Mouse (Mus musculus): ENCODE results near the gene Sult6b2. TPM values are rescaled to one million over a fixed set of nuclear protein-coding genes. Genes with fewer than 3 reads are reported as not detected.

Sult6b2 gene
- total and polyA plus RNA-seq, 3 experiments, result 0.16 TPM; not detected in 2

DNA sequence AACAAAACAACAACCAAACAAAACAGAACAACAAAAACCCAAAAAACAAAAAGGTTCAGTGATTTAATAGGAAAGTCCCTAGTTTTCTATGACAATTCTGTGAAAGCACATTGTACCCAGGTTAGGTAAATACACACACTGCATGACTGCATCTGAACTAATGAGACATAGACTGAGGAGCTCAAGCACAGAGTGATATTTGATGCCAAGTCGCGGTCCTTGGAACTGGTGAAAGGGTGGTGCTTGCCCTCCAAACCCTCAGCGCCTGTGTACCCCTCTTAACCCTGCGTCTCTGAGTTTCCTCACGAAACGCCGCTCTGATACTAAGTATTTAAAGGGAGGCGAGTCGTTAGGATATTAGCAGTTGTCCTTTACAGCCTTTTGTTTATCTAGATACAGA, 37.0 kb downstream of the Sult6b2 start:
- no peak overlapping the region for H3K4me3 ChIP-seq (ENCODE audit: low read depth, low read length)
- no peaks in the 10 kb centered on the region for H3K27me3 ChIP-seq (ENCODE audit: insufficient read depth, low read length)
- peaks cover 17% of the 10 kb centered on the region for H3K4me1 ChIP-seq (ENCODE audit: insufficient read depth, low read depth, low read length)
- peaks cover 96% of the 10 kb centered on the region for H3K36me3 ChIP-seq (replicated peaks)
- DNase-seq (ENCODE audit: low spot score), result no peak
- H3K9me3 ChIP-seq (replicated peaks), result no peaks in the 10 kb centered on the region
- no peak for ATAC-seq (ENCODE audit: extremely low read depth, insufficient number of reproducible peaks, low FRiP score, poor library complexity, severe bottlenecking)
- TF ChIP-seq POLR2AphosphoS5 (IDR thresholded peaks at IDR 0.05; ENCODE audit: insufficient replicate concordance, low read depth, low read length), result no peak

DNA sequence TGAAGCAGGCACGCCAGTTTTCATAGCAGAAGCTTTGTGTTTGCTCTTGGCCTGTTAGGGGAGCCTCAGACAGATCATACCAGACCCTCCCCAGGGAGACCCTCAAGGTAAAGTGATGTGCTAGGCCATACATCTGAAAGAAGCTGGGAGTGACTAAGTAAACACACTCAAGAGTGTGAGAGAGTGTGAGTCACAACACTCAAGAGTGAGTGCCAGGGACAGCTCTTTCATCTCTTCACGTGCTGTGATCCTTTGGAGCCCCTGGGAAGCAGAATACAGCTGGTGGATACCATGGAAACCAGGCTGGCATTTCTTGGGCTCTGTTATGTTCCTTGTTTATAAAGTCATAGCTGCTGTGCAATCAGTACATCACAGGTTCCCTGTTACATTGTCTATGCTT, 39.4 kb downstream of the Sult6b2 start:
- H3K36me3 ChIP-seq (replicated peaks), result peaks cover 99% of the 10 kb centered on the region

DNA sequence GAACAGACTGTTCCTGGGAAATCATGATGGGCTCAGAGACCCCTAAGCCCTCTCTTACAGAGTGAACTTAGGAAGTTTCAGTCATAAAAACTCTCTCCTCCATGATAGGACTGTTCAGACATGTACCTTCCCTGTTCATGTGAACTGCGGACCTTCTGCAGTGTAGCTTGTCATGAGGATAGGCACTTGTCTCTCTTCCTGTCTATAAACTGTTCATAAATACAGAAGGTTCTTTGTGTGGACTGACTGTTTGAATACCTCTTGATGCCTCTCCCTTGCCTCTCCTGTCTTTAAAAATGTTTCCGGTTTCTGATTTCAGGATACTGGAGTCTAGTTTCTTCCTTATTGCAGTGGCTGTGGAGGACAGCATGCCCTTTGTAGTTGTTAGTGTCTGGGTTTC, 44.7 kb downstream of the Sult6b2 start:
- H3K36me3 ChIP-seq (replicated peaks), result peaks cover 66% of the 10 kb centered on the region
- H3K9me3 ChIP-seq (replicated peaks), result no peaks in the 10 kb centered on the region
- TF ChIP-seq GATA1 (IDR thresholded peaks at IDR 0.05; ENCODE audit: borderline replicate concordance, low read length) (no peak), TAL1 (conservative IDR thresholded peaks at IDR 0.05; ENCODE audit: low read depth, low read length) (no peak), CTCF (IDR thresholded peaks at IDR 0.05; ENCODE audit: low read depth, low read length) (no peak), GATA2 (IDR thresholded peaks at IDR 0.05; ENCODE audit: borderline replicate concordance, low read depth, low read length) (no peak), POLR2AphosphoS5 (IDR thresholded peaks at IDR 0.05; ENCODE audit: insufficient replicate concordance, low read depth, low read length) (no peak)
- no peaks in the 10 kb centered on the region for H3K27me3 ChIP-seq (ENCODE audit: insufficient read depth, low read length)
- H3K4me1 ChIP-seq (ENCODE audit: insufficient read depth, low read depth, low read length), result peaks cover 55% of the 10 kb centered on the region
- no peak overlapping the region for H3K4me3 ChIP-seq (ENCODE audit: low read depth, low read length)
- DNase-seq (ENCODE audit: low spot score), result no peak
- ATAC-seq (ENCODE audit: extremely low read depth, insufficient number of reproducible peaks, low FRiP score, poor library complexity, severe bottlenecking), result no peak

More for the DNA sequence above, 39.4 kb downstream of the Sult6b2 start:
- H3K27me3 ChIP-seq (ENCODE audit: insufficient read depth, low read length), result no peaks in the 10 kb centered on the region
- ATAC-seq (ENCODE audit: extremely low read depth, insufficient number of reproducible peaks, low FRiP score, poor library complexity, severe bottlenecking) (no peak), DNase-seq (ENCODE audit: low spot score) (no peak)
- TF ChIP-seq POLR2AphosphoS5 (IDR thresholded peaks at IDR 0.05; ENCODE audit: insufficient replicate concordance, low read depth, low read length) (no peak), TAL1 (conservative IDR thresholded peaks at IDR 0.05; ENCODE audit: low read depth, low read length) (no peak), GATA2 (IDR thresholded peaks at IDR 0.05; ENCODE audit: borderline replicate concordance, low read depth, low read length) (no peak), CTCF (IDR thresholded peaks at IDR 0.05; ENCODE audit: low read depth, low read length) (no peak), GATA1 (IDR thresholded peaks at IDR 0.05; ENCODE audit: borderline replicate concordance, low read length) (no peak)
- H3K4me3 ChIP-seq (ENCODE audit: low read depth, low read length), result no peak overlapping the region
- H3K9me3 ChIP-seq (replicated peaks), result no peaks in the 10 kb centered on the region
- H3K4me1 ChIP-seq (ENCODE audit: insufficient read depth, low read depth, low read length), result peaks cover 29% of the 10 kb centered on the region

DNA sequence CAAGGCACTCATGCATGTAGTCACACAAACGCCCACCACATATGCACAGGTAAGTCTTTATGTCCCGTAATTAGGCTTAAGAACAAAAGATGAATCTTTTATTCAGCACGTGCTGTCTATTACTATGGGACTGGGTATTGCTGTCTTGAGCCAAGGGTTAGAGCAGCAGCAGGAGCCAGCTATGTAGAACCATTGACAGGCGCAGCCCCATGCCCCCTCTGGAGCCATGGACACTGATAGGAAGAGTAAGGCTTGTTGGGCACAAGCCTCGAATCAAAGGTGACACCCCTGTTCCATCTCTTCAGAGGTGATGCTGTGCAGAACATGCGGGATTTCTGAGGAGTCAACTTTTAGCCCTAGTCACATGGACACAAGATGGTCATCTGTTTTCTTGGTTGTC, 45.7 kb downstream of the Sult6b2 start:
- Histone ChIP-seq H3K4me3 (ENCODE audit: low read depth, low read length) (peak overlapping the region; percentile 84; the same call in 1 of the 2 replicates), H3K4me1 (ENCODE audit: insufficient read depth, low read depth, low read length) (peaks cover 64% of the 10 kb centered on the region), H3K27me3 (ENCODE audit: insufficient read depth, low read length) (no peaks in the 10 kb centered on the region), H3K9me3 (replicated peaks) (no peaks in the 10 kb centered on the region), H3K36me3 (replicated peaks) (peaks cover 56% of the 10 kb centered on the region)
- TF ChIP-seq GATA1 (IDR thresholded peaks at IDR 0.05; ENCODE audit: borderline replicate concordance, low read length) (no peak), GATA2 (IDR thresholded peaks at IDR 0.05; ENCODE audit: borderline replicate concordance, low read depth, low read length) (no peak), POLR2AphosphoS5 (IDR thresholded peaks at IDR 0.05; ENCODE audit: insufficient replicate concordance, low read depth, low read length) (no peak), CTCF (IDR thresholded peaks at IDR 0.05; ENCODE audit: low read depth, low read length) (no peak), TAL1 (conservative IDR thresholded peaks at IDR 0.05; ENCODE audit: low read depth, low read length) (no peak)
- DNase-seq (ENCODE audit: low spot score) (no peak), ATAC-seq (ENCODE audit: extremely low read depth, insufficient number of reproducible peaks, low FRiP score, poor library complexity, severe bottlenecking) (no peak)

DNA sequence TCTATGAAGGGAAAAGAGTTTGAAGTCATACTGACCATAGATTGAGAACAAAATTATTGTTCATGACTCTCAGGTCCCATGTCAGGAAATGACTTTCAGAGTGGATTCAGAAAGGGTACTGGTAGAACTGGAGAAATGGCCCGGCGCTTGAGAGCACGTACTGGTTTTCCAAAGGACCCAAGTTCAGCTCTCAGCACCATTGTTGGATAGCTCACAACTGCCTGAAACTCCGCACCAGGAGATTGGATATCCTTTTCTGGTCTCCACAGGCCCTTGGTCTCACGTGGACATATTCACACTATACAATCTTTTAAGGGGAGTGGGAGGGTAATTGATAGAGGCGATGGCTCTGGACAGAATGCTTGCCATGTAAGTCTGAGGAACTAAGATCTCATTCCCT, 46.3 kb downstream of the Sult6b2 start:
- TF ChIP-seq GATA1 (IDR thresholded peaks at IDR 0.05; ENCODE audit: borderline replicate concordance, low read length) (no peak), CTCF (IDR thresholded peaks at IDR 0.05; ENCODE audit: low read depth, low read length) (no peak), TAL1 (conservative IDR thresholded peaks at IDR 0.05; ENCODE audit: low read depth, low read length) (no peak), GATA2 (IDR thresholded peaks at IDR 0.05; ENCODE audit: borderline replicate concordance, low read depth, low read length) (no peak), POLR2AphosphoS5 (IDR thresholded peaks at IDR 0.05; ENCODE audit: insufficient replicate concordance, low read depth, low read length) (no peak)
- Histone ChIP-seq H3K9me3 (replicated peaks) (no peaks in the 10 kb centered on the region), H3K27me3 (ENCODE audit: insufficient read depth, low read length) (no peaks in the 10 kb centered on the region), H3K4me3 (ENCODE audit: low read depth, low read length) (peak overlapping the region; percentile 84), H3K36me3 (replicated peaks) (peaks cover 51% of the 10 kb centered on the region), H3K4me1 (ENCODE audit: insufficient read depth, low read depth, low read length) (peaks cover 68% of the 10 kb centered on the region)
- DNase-seq (ENCODE audit: low spot score) (no peak), ATAC-seq (ENCODE audit: extremely low read depth, insufficient number of reproducible peaks, low FRiP score, poor library complexity, severe bottlenecking) (no peak; the same call in 1 of the 2 replicates)

DNA sequence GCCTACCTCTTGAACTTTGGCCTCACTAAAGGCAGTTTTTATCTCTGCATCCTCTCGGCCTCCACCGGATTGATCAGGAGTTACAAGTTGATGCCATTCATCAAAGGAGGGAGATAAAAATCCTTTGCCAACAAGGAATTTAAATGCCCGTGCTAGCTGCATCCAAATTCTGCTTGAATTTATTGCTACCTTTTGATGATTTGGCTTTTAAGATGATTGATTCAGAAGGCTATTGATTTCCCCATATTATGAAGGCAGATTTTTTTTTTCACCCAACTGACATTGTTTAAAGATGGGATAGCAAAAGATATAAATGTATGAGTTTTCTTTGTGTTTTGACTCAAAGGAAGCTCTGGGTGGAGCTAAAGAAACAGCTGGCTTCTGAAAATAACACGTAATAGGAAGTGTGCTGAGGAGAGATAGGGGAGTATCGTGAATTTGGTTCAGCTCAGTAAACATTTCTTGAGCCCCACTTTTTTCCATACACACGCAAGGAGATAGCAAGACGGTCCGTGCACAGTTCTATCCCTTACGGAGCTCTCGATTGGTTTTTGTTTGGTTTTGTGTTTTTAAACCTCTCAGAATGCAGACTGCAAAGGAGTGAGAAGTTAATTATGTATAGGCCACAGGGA, 46.9 kb downstream of the Sult6b2 start:
- H3K27me3 ChIP-seq (ENCODE audit: insufficient read depth, low read length), result no peaks in the 10 kb centered on the region
- peak overlapping the region; percentile 84 for H3K4me3 ChIP-seq (ENCODE audit: low read depth, low read length)
- H3K36me3 ChIP-seq (replicated peaks), result peaks cover 45% of the 10 kb centered on the region
- H3K9me3 ChIP-seq (replicated peaks), result no peaks in the 10 kb centered on the region
- H3K4me1 ChIP-seq (ENCODE audit: insufficient read depth, low read depth, low read length), result peaks cover 70% of the 10 kb centered on the region
- no peak for TF ChIP-seq GATA2 (IDR thresholded peaks at IDR 0.05; ENCODE audit: borderline replicate concordance, low read depth, low read length)
- TF ChIP-seq POLR2AphosphoS5 (IDR thresholded peaks at IDR 0.05; ENCODE audit: insufficient replicate concordance, low read depth, low read length), result no peak
- TF ChIP-seq CTCF (IDR thresholded peaks at IDR 0.05; ENCODE audit: low read depth, low read length), result no peak
- TF ChIP-seq GATA1 (IDR thresholded peaks at IDR 0.05; ENCODE audit: borderline replicate concordance, low read length), result no peak
- TF ChIP-seq TAL1 (conservative IDR thresholded peaks at IDR 0.05; ENCODE audit: low read depth, low read length), result peak; percentile 66
- DNase-seq (ENCODE audit: low spot score) (peak; percentile 67), ATAC-seq (ENCODE audit: extremely low read depth, insufficient number of reproducible peaks, low FRiP score, poor library complexity, severe bottlenecking) (peak; percentile 85)

Measured in G1E (cell line).